8 mouse cellular contexts compared by ENCODE assay signal in genomic region chr9:42764823-42765560, GRCm38 (mm10).
A peak's percentile ranks its signal among the peaks of the same experiment; 100 is the strongest.
DNase-seq lines count a peak whose midpoint lies in the region; ATAC-seq lines count a peak whose summit lies in the region.
"Had no signal": no experiment of that assay in that cellular context is flagged by ENCODE, and none has a peak within 500 bp of the region (broad histone marks: within the 10 kb centered on the region; RNA-seq: fewer than 3 reads in every experiment).

No protein-coding gene starts in this region.

- ATAC-seq in frontal cortex, adult (ENCODE audit: low TSS enrichment) = peak; percentile 68; the same call in 1 of the 2 replicates
- no peak for ATAC-seq in megakaryocyte progenitor cell, adult 5-6 weeks (replicated peaks; ENCODE audit: poor library complexity)

- peak; percentile 27 for DNase-seq in ZHBTc4 (ENCODE audit: low read depth, low spot score)
- DNase-seq in embryo, embryonic 10 days (ENCODE audit: low spot score) = peak; percentile 76
- peak; percentile 53 for DNase-seq in mesoderm, embryonic 11.5 days (ENCODE audit: low read depth, low spot score)
- no peak for DNase-seq in cerebellum, adult 11 months
- no peak for DNase-seq in spleen, postnatal 14 days (ENCODE audit: low spot score in 2 of 2)
- DNase-seq: spleen, adult 18-20 months had no signal

Comparison
In these comparisons a context has a peak if more than half of its experiments do, and no peak if none do; other contexts are left out.
1. DNase-seq: peak in ZHBTc4 (single experiment), embryo, embryonic 10 days (single experiment) and mesoderm, embryonic 11.5 days (single experiment); none in cerebellum, adult 11 months (single experiment) and spleen, postnatal 14 days (0 of 2).